Mouse (Mus musculus) retina, postnatal 7 days (tissue): ENCODE measurements around the gene Sidt1.
A peak's percentile ranks its signal among the peaks of the same experiment; 100 is the strongest.

Experiments used
- DNase-seq: peaks from one replicate; pipeline ENCODE4 v3.0.0-alpha.2; 2012; ENCODE audit warnings: low read depth, low spot score

Sidt1 gene

GRCm38 (mm10) chr16:44332861-44333284 is at the start of gene Sidt1:
TSS of gene Sidt1 (minus strand) at chr16:44333196.
- no peak for DNase-seq

- DNase-seq, result no peak
Measured at GRCm38 (mm10) chr16:44381578-44381977, 48.6 kb upstream of the Sidt1 start.

DNA sequence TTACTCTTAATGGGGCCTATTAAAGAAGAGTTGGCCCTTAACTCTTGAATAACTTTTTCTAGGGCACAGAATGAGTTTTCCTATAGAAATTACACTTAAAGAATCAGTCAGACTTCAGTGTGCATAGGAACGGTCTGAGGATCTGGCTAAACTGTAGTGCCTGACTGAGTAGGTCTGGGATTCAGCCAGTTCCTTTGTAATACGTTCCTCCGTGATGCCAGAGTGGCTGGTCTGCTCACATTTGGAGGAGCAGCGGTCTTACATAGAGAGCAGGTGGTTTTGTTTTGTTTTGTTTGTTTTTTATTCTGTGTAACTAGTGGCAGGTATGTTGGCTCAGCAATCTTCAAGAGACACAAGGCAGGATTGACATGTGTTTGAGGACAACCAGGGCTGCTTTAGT is 47.0 kb upstream of the Sidt1 start:
- DNase-seq, result no peak

GRCm38 (mm10) chr16:44375459-44375858 is 42.5 kb upstream of the Sidt1 start:
- DNase-seq, result no peak

DNA sequence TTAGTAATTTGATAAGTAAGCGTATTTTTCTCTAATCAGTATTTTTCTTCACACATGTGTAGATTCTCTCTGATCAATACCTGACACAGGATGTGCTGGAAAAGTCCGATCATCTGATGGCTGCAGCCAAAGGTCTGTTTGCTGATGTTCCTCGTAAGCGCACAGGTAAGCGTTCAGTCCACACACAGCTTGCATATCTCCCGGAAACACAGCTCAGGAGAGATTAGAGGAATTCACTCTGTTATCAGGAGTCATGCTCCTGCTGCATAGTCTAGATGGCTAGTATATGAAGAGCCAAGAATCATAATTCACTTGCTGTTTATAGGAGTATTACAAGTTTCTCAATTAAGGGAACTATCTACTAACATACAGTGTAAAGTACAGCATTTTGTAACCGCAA is 32.5 kb upstream of the Sidt1 start:
- DNase-seq, result no peak

DNA sequence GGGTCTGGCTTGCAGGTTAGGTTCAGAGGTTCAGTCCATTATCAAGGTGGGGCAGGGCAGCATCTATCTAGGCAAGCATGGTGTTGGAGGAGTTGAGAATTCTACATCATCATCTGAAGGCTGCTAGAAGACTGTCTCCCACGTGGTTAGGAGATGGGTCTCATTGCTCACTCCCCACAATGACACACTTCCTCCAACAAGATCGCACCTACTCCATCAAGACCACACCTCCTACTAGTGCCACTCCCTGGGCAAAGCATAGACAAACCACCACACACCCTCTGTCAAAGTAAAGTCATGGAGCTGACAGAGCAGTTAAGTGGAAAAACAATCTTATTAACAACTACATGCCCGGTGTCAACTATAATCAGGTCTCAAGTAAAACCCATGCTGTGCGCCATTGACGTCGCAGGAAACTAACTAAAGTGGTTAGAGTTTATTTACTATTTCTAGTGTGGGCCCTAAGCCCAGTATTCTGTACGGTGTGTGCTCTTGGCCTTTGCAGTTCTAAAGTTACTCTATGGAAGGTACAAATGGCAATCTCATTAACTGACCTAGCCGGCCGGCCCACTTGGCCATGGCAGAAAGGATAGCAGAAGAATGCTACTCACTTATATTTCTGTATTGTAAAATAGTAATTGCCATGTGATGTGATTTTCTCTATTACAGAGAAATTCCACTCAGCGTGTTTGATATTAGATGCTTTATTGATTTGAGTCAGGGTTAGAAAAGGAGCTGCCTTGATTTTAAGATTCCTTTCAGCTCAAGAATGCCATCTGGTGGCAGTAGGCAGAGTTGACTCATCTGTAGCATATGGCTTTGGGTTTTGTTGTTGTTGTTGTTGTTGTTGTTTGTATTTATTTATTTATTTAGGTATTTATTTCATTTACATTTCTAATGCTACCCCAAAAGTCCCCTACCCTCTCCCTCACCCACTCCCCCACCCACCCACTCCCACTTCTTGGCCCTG is 29.2 kb upstream of the Sidt1 start:
- DNase-seq, result peak; percentile 9

- no peak for DNase-seq
Measured at GRCm38 (mm10) chr16:44357571-44358268, 24.7 kb upstream of the Sidt1 start.

- no peak for DNase-seq
Measured at GRCm38 (mm10) chr16:44356291-44356690, 23.3 kb upstream of the Sidt1 start.

GRCm38 (mm10) chr16:44349801-44350397 is 16.9 kb upstream of the Sidt1 start:
- DNase-seq, result no peak

DNA sequence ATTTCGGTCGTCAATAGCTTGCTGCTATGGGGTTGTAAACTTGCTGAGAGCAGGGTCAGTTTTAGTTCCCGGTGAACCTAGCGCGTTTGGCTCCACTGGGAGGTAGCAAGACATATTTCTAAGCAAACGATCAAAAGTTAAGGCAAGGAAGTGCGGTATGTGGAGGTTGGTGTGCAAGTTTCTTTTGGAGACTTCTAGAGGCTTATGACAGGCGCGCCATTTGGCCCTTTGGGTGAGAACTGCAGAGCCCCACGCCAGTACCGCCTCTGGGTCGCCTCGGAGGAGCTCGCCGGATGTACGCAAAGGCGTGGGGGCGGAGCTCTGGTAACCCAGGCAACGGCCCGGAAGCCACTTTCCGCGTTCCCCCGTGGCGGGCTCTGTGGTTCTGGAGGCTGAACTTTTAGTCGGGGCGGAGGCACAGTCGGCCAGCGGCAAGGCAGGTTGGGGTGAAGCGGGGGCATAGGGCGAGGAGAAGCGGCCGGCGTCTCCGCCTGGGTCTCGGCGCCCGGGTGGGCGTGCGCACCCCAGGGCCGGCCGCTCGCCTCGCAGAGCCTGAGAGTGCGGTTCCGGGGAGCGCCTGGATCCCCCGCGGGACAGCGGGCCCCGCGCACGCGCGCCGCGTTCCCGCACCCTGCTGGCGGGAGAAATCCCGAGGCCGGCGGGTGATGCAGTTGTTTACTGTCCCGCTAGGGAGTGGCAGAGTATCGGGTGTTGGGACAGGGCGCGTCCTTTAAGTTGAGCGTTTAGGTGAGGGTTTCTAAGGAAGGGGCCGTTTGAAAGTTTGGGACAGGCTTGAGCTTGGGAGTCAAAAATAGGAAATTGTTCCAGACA is 14.3 kb upstream of the Sidt1 start, which contains the start of gene Spice1:
TSS of gene Spice1 (plus strand) at position 51 of the 831 bp plus-strand sequence.
- DNase-seq, result peak; percentile 87

- DNase-seq, result no peak
Measured at GRCm38 (mm10) chr16:44337541-44337940, 4.5 kb upstream of the Sidt1 start.

- DNase-seq, result no peak
Measured at GRCm38 (mm10) chr16:44331995-44332860, 768 bp downstream of the Sidt1 start.

DNA sequence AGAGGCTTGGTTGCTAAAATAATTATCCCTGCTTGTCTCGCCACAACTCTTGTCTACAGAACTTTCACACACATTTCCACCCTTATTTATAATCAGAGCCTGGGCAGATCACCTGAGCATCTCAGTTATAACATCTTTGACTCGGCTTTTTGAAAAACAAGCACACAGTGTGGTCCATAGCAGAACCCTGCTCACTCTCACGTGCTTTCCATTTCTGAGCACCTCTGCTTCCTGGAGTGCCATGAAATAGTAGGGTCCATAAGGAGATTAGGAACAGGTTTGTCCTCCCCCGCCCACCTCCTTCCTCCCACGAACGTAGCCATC is 1.4 kb downstream of the Sidt1 start:
- DNase-seq, result no peak

GRCm38 (mm10) chr16:44331154-44331553 is 1.8 kb downstream of the Sidt1 start:
- DNase-seq, result no peak

GRCm38 (mm10) chr16:44330657-44331056 is 2.3 kb downstream of the Sidt1 start:
- no peak for DNase-seq

- DNase-seq, result no peak
Measured at GRCm38 (mm10) chr16:44328644-44329043, 4.4 kb downstream of the Sidt1 start.

GRCm38 (mm10) chr16:44320232-44320631 is 12.8 kb downstream of the Sidt1 start:
- no peak for DNase-seq

DNA sequence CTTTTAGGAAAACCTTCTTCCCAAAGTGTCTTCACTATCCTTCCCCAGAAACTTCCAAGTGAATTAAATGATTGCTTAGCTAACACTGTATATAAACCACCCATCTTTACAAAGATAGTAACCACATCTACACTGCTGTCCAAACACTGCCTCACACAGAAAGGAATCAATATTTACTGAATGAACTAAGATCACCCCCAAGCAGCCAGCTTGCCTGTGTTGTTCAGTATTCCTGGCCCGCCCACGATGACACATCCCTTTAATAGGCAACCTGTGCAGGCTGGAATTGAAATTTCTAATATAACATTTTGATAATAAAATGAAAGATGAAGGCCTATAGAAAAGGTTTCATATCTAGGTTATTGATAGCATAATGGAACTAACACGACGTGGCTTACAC is 16.6 kb downstream of the Sidt1 start:
- no peak for DNase-seq

DNA sequence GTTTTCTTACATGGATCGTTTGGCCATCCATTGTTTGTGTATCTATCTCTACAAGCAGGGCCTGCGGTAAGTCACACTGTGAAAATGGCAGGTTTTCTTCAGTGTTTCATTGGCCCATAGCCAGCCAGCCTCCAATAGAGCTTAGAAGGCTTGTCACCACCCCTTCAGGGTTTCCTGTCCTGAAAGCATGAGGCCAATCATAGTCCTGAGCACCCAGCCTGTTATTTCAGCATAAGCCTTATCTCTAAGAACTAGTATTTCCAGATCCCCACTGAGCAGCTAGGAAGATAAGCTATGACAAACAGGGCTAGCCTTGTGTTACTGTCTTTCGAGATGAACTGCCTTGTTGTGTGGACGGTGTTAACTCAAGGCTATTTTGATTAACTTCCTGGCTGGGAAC is 19.6 kb downstream of the Sidt1 start:
- DNase-seq, result no peak

- DNase-seq, result no peak
Measured at GRCm38 (mm10) chr16:44305606-44306005, 27.4 kb downstream of the Sidt1 start.
